Mouse (Mus musculus) embryonic facial prominence, embryonic 15.5 days (tissue): ENCODE measurements at regions not wholly inside any gene's neighbourhood (a gene's known extent, or its start where the extent isn't known, plus 50 kb on each side); places are given as distances from the start of the nearest gene placed in this dataset.
A peak's percentile ranks its signal among the peaks of the same experiment; 100 is the strongest.

Source experiments
- ATAC-seq: fragments of 200-750 bp; cut with Nextera tagmentation; 2 replicates; pipeline ENCODE4 v1.8.0; 2017; ENCODE audit warnings: low read depth, moderate TSS enrichment; ENCODE audit not compliant: insufficient number of reproducible peaks, low FRiP score, low TSS enrichment
- H3K27ac ChIP-seq: fragments of 300-500 bp; sonication (generic); replicated peaks from 2 replicates; pipeline ENCODE4 v1.5.1; 2015; ENCODE audit warnings: mild to moderate bottlenecking, inconsistent platforms
- H3K27me3 ChIP-seq: fragments of 300-500 bp; sonication (generic); 2 replicates; pipeline ENCODE4 v1.6.1; 2015; ENCODE audit warnings: inconsistent platforms
- H3K36me3 ChIP-seq: fragments of 300-500 bp; sonication (generic); 2 replicates; pipeline ENCODE4 v1.6.1; 2015; ENCODE audit warnings: mild to moderate bottlenecking, inconsistent platforms
- H3K4me1 ChIP-seq: fragments of 300-500 bp; sonication (generic); 2 replicates; pipeline ENCODE4 v1.6.1; 2015; ENCODE audit warnings: inconsistent platforms
- H3K4me2 ChIP-seq: fragments of 300-500 bp; sonication (generic); replicated peaks from 2 replicates; pipeline ENCODE4 v1.6.1; 2015; ENCODE audit warnings: mild to moderate bottlenecking, inconsistent platforms
- H3K4me3 ChIP-seq: fragments of 300-500 bp; sonication (generic); replicated peaks from 2 replicates; pipeline ENCODE4 v1.5.1; 2015; ENCODE audit warnings: mild to moderate bottlenecking, inconsistent platforms
- H3K9ac ChIP-seq: fragments of 300-500 bp; sonication (generic); 2 replicates; pipeline ENCODE4 v1.6.1; 2015; ENCODE audit warnings: inconsistent platforms
- H3K9me3 ChIP-seq: fragments of 300-500 bp; sonication (generic); replicated peaks from 2 replicates; pipeline ENCODE4 v1.6.1; 2016; ENCODE audit warnings: inconsistent platforms
- WGBS: fragments of 180-500 bp; shearing (Covaris S2); methylation state at CpG from one replicate; pipeline ENCODE4 v1.1.7; 2015; 5-methylcytosine and 5-hydroxymethylcytosine counted together

DNA sequence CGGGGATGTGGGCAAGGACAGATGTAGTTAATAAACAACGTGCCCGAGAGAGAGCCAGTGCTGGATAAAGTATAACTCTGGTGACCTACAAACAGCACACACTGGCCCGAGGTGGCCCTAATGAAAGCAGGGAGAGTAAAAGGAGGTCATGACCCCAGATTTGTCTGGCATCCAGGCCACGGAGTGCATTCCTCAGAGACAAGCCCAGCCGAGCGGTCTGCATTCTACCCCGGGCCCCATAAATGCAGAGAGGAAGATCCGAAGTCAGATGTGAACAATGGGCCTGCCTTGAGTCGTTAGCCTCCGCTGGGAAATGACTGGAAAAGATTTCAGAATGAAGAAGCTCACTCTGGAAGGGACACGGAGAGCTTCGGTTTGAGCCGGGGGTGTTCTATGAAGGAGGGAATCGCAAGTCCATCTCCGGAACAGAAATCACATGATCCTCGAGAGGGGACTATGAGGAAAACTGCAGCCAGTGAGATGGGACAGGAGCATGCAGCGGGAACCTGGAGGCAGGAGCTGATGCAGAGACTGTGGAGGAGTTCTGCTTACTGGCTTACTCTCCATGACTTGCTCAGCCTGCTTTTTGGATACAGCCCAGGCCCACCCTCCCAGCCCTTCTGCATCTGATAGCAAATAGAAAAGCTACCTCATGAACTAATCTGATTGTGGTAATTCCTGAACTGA lies 103.9 kb upstream of the Dapk1 start:
- peak overlapping the region; percentile 1; the same call in 1 of the 2 replicates for H3K4me2 ChIP-seq
- no peak overlapping the region for H3K4me3 ChIP-seq
- no peak overlapping the region for H3K9ac ChIP-seq
- WGBS: 18% methylated on average over 18 of the region's 18 CpGs
- peaks cover 9% of the 10 kb centered on the region for H3K4me1 ChIP-seq
- H3K27me3 ChIP-seq: no peaks in the 10 kb centered on the region
- no peaks in the 10 kb centered on the region for H3K9me3 ChIP-seq
- H3K27ac ChIP-seq: no peak overlapping the region
- no peak for ATAC-seq
- H3K36me3 ChIP-seq: no peaks in the 10 kb centered on the region

DNA sequence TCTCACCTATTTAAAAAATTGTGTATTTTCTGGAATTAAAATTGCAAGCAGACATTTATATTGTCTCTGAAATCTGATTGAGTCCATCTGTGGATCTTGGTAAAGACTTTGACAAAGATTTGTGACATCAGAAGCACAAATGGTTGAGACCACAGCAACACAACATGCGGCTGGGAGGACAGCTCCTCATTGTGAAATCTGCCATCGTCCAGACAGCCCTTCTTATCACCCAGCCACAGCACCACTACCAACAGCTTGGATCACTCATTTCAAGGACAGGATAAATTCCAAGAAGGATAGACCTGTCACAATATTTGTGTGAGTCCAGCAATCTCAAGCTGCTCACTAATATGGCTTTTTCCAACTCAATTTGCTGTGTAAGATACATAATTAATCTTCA lies 97.6 kb upstream of the Dapk1 start:
- Histone ChIP-seq H3K27ac (no peak overlapping the region), H3K4me3 (no peak overlapping the region), H3K9ac (no peak overlapping the region), H3K36me3 (no peaks in the 10 kb centered on the region), H3K27me3 (no peaks in the 10 kb centered on the region), H3K4me1 (no peaks in the 10 kb centered on the region), H3K9me3 (no peaks in the 10 kb centered on the region), H3K4me2 (no peak overlapping the region)
- WGBS: 79% methylated on average over 2 of the region's 2 CpGs
- no peak for ATAC-seq

DNA sequence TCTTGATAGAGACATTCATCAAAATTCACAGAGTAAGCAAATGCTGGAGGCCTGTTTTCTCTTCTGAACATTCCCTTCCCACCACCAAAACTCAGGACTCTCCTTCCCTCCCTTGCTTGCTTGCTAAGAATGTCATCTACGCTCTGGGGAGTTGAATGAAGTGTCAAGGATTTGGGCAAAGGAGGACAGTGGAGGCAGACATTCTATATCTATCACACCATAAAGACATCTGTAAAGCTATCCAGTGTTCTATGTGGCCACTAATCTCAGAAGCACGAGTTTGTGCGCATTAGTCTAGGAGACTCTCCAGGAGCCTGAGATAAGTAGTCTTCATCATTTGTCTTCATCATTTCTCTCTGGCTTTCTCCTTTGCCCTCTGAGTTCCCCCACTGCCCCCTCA lies 94.1 kb upstream of the Dapk1 start:
- Histone ChIP-seq H3K9ac (no peak overlapping the region), H3K4me1 (no peaks in the 10 kb centered on the region), H3K4me3 (no peak overlapping the region), H3K27me3 (no peaks in the 10 kb centered on the region), H3K9me3 (no peaks in the 10 kb centered on the region), H3K36me3 (no peaks in the 10 kb centered on the region), H3K27ac (no peak overlapping the region), H3K4me2 (no peak overlapping the region)
- WGBS: 59% methylated on average over 3 of the region's 3 CpGs
- no peak for ATAC-seq

DNA sequence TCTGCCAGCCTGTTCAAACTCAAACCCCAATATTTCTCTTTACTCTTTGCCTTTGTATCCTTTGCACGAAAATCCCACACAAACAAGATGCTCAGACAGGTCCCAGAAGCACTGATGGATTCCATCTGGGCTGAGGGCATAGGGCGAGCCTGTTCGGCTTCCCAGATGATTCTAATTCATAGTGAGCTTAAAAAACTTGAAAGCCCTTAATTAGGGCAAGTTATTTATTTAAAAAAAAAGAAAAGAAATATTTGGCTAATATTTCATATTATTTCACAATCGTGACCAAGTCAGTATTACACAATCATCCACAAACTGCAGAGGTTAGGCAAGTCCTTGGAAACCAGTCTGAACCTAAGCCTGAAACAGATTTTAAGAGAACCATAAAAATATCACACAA lies 93.7 kb upstream of the Dapk1 start:
- no peaks in the 10 kb centered on the region for H3K36me3 ChIP-seq
- no peak overlapping the region for H3K9ac ChIP-seq
- H3K4me1 ChIP-seq: no peaks in the 10 kb centered on the region
- no peak overlapping the region for H3K4me3 ChIP-seq
- no peaks in the 10 kb centered on the region for H3K27me3 ChIP-seq
- H3K4me2 ChIP-seq: no peak overlapping the region
- 26% methylated on average over 4 of the region's 4 CpGs for WGBS
- no peak for ATAC-seq
- no peaks in the 10 kb centered on the region for H3K9me3 ChIP-seq
- no peak overlapping the region for H3K27ac ChIP-seq

DNA sequence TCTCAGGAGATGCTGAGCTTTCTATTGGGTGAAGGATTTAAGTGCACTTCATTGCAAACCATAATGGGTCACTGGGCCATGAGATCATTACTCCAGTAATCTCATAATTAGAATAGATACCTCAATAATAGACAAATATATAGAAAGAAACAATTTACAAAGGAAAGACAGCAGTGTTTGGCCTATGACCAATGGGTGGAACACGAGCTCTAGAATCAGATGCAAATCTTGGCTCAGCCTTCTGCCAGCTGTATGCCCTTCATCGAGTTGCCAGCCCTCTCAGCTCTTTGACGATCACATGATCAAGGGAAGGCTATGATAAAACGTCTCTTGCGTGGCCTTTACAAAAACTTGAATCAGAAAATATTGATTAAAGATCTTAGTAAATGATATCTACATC lies 92.9 kb upstream of the Dapk1 start:
- WGBS: 59% methylated on average over 5 of the region's 5 CpGs
- Histone ChIP-seq H3K4me2 (no peak overlapping the region), H3K4me3 (no peak overlapping the region), H3K27ac (no peak overlapping the region), H3K4me1 (no peaks in the 10 kb centered on the region), H3K27me3 (no peaks in the 10 kb centered on the region), H3K9me3 (no peaks in the 10 kb centered on the region), H3K36me3 (no peaks in the 10 kb centered on the region), H3K9ac (no peak overlapping the region)
- ATAC-seq: no peak

DNA sequence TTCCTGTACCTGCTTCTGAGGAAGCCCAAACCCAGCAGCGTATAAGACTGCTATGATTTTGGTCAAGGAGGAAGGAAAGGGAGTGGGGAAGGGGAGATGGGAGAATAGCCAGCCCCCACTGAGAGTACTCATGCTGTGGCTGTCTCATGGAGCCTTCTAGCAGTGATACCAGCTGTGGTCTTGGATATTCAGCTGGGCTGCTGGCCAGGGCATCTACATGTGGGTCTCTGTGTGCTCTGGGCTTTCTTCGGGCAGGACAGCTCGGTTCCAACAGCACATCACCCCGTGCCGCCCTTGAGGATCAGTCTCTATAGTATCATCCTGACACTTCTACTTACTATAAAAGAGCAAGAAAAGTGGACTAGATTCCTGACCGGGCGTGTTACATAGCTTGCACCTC lies 90.6 kb upstream of the Dapk1 start:
- Histone ChIP-seq H3K4me1 (no peaks in the 10 kb centered on the region), H3K4me3 (no peak overlapping the region), H3K36me3 (no peaks in the 10 kb centered on the region), H3K9ac (no peak overlapping the region), H3K4me2 (no peak overlapping the region), H3K9me3 (no peaks in the 10 kb centered on the region), H3K27me3 (no peaks in the 10 kb centered on the region), H3K27ac (no peak overlapping the region)
- no peak for ATAC-seq
- WGBS: 95% methylated on average over 7 of the region's 7 CpGs

DNA sequence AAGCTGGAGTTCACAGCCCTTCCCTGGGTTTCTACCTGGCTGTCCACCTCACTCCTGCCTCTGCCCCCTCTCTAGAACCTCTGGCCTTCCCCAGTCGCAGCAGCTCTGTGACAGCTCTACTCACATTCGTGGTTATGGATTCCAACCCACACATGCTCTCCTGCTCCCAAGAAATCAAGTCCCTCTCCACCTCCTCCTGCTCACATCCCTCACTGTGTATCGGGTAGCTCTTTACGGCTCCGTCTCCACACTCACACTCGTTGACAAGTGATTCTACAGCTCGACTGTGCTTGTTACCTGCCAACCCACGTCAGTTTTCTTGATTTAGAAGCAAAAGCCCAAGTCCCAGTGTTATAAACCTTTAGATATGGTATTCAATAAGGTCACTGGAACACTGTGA lies 90.1 kb upstream of the Dapk1 start:
- H3K27ac ChIP-seq: no peak overlapping the region
- no peaks in the 10 kb centered on the region for H3K4me1 ChIP-seq
- no peak overlapping the region for H3K4me2 ChIP-seq
- H3K4me3 ChIP-seq: no peak overlapping the region
- H3K9me3 ChIP-seq: no peaks in the 10 kb centered on the region
- no peak overlapping the region for H3K9ac ChIP-seq
- H3K27me3 ChIP-seq: no peaks in the 10 kb centered on the region
- H3K36me3 ChIP-seq: no peaks in the 10 kb centered on the region
- 82% methylated on average over 8 of the region's 8 CpGs for whole genome bisulfite sequencing
- no peak for ATAC-seq

DNA sequence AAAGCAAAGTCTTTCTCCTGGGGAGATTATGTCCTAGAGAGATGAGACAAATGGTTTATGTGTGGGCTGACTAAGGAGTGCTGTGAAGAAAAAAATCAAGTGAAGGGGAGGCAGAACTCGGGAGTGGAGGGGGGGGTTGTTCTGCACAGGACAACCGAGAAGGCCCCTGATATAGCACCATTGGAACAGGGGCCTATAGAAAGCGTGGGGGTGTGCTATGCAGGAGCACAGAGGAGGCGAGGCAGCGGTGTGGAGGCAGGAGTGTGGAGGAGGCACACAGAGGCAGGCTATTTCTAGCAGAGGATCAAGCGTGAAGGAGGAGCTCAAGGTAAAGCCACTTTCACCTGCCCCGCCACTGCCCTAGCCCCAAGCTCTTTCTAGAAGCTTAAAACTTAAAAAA lies 88.0 kb upstream of the Dapk1 start:
- Histone ChIP-seq H3K9me3 (no peaks in the 10 kb centered on the region), H3K27me3 (no peaks in the 10 kb centered on the region), H3K4me3 (no peak overlapping the region), H3K27ac (no peak overlapping the region), H3K36me3 (no peaks in the 10 kb centered on the region), H3K4me1 (no peaks in the 10 kb centered on the region), H3K9ac (no peak overlapping the region), H3K4me2 (no peak overlapping the region)
- 70% methylated on average over 7 of the region's 7 CpGs for whole genome bisulfite sequencing
- no peak for ATAC-seq

DNA sequence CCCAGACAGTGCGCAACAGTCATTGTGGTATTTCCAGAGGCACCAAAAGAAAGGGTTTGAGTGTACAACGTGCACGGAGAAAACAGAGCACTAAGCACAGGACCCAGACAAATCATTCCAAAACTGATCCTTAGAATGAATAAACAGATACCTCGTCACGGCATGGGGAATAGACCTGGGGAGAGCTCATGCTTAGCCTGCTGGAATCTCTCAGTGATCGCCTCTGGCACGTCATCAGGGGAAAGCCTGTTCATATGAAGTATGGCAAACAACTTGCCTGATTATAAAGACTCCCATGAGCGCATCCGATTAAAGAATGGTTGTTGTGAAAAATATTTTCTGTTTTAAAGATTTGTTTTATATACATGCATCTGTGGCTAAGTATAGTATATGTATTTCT lies 86.9 kb upstream of the Dapk1 start:
- H3K9me3 ChIP-seq: no peaks in the 10 kb centered on the region
- 68% methylated on average over 9 of the region's 9 CpGs for WGBS
- no peak overlapping the region for H3K4me3 ChIP-seq
- no peak for ATAC-seq
- no peak overlapping the region for H3K4me2 ChIP-seq
- no peaks in the 10 kb centered on the region for H3K36me3 ChIP-seq
- no peaks in the 10 kb centered on the region; the same call in 1 of the 2 replicates for H3K4me1 ChIP-seq
- H3K27ac ChIP-seq: no peak overlapping the region
- no peak overlapping the region for H3K9ac ChIP-seq
- H3K27me3 ChIP-seq: no peaks in the 10 kb centered on the region

DNA sequence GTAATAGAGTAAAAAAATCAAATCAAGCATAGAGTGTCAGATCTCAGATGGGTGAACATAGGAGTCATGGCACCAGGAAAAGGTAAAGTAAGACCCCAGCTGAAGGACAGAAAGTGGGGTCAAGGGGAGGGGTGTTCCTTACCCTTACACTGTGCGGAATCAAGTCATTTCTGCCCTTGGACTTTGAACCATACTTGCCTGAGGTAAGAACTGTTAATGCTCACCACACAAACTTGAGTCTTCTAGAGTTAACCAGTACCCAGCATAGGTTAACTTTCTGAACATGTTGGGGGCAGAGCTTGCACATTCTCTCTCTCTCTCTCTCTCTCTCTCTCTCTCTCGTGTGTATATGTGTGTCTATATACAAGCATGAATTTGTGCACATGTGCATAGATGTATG lies 83.7 kb upstream of the Dapk1 start:
- Histone ChIP-seq H3K9me3 (no peaks in the 10 kb centered on the region), H3K27me3 (no peaks in the 10 kb centered on the region), H3K27ac (no peak overlapping the region), H3K4me3 (no peak overlapping the region), H3K9ac (no peak overlapping the region), H3K4me1 (peaks cover 2% of the 10 kb centered on the region; the same call in 1 of the 2 replicates), H3K4me2 (no peak overlapping the region), H3K36me3 (no peaks in the 10 kb centered on the region)
- 98% methylated on average over 2 of the region's 2 CpGs for WGBS
- no peak for ATAC-seq

DNA sequence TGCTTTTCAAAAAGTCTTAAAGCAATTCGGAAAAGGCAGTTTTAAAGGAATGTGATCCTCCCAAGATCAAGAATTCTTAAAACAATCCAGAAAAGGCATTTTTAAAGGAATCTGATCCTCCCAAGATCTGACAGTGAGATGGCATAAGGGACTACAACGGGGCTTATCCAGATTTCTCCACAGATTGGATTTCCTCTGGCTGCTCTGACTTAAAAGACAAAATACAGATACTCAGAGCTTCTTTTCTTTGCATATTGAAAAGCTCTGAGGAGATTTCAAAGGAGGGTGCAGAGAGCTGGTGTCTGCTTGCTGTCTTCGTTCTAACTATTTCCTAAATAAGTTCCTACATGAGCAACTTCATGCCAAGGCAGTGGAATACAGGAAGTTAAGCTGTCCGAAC lies 82.0 kb upstream of the Dapk1 start:
- peaks cover 5% of the 10 kb centered on the region; the same call in 1 of the 2 replicates for H3K4me1 ChIP-seq
- no peak overlapping the region for H3K27ac ChIP-seq
- H3K36me3 ChIP-seq: no peaks in the 10 kb centered on the region
- H3K4me3 ChIP-seq: no peak overlapping the region
- WGBS: 17% methylated on average over 4 of the region's 4 CpGs
- H3K9ac ChIP-seq: no peak overlapping the region
- H3K4me2 ChIP-seq: no peak overlapping the region
- no peak for ATAC-seq
- no peaks in the 10 kb centered on the region for H3K27me3 ChIP-seq
- H3K9me3 ChIP-seq: no peaks in the 10 kb centered on the region

DNA sequence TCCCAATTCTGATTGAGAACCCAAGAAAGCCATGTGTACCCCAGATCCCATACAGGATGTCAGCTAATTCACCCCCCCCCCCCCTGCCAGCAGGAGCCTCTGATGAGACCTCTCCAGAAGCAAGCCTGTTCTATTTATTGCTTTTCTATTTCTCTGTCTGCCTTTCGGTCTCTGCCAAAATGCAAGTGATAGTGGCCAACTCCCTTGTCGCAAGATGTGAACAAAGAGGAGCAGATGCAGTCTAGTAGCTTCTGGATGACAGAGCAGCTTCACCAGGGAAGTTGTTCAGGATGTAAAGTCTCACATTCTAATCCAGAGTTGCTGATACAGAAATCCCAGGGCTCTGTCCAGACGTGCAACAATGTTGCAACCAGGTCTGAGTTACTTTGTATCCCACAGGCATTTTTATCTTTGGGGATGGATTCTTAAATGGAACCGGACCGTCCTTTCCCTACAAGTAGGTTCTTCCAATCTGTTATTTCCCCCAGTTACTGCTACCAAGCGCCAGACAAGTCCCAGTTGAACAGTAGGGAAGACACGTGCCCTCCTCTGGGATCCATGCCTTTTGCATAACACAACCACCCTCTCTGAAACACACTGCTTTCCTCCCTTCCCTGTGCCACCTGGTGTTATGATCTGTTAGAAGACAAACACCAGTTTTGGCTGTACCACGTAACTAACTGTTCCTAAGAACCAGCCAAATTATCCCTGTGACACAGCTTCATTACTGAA lies 78.9 kb upstream of the Dapk1 start:
- Histone ChIP-seq H3K9me3 (no peaks in the 10 kb centered on the region), H3K4me2 (no peak overlapping the region), H3K36me3 (no peaks in the 10 kb centered on the region), H3K27me3 (no peaks in the 10 kb centered on the region), H3K4me3 (no peak overlapping the region), H3K27ac (no peak overlapping the region), H3K4me1 (peaks cover 5% of the 10 kb centered on the region; the same call in 1 of the 2 replicates), H3K9ac (no peak overlapping the region)
- WGBS: 49% methylated on average over 8 of the region's 8 CpGs
- ATAC-seq: no peak
